Mouse (Mus musculus) mouse embryonic stem cell (cell line): ENCODE data around the gene 9630041A04Rik.

ENCODE experiments used
- in situ Hi-C, 2 experiments: fragments of 300-500 bp; cut with MboI; formaldehyde crosslinking; loops; 1 replicate in 1 of 2; 3 replicates in 1 of 2; pipeline ENCODE4 v1.14.3; 2019 to 2020; ENCODE audit warnings: low sequenced_read_pairs in 2 of 2, low pct_unique_long_range_greater_than_20kb in 1 of 2, mixed read lengths in 1 of 2; ENCODE audit not compliant: unreplicated experiment in 1 of 2

9630041A04Rik gene

DNA sequence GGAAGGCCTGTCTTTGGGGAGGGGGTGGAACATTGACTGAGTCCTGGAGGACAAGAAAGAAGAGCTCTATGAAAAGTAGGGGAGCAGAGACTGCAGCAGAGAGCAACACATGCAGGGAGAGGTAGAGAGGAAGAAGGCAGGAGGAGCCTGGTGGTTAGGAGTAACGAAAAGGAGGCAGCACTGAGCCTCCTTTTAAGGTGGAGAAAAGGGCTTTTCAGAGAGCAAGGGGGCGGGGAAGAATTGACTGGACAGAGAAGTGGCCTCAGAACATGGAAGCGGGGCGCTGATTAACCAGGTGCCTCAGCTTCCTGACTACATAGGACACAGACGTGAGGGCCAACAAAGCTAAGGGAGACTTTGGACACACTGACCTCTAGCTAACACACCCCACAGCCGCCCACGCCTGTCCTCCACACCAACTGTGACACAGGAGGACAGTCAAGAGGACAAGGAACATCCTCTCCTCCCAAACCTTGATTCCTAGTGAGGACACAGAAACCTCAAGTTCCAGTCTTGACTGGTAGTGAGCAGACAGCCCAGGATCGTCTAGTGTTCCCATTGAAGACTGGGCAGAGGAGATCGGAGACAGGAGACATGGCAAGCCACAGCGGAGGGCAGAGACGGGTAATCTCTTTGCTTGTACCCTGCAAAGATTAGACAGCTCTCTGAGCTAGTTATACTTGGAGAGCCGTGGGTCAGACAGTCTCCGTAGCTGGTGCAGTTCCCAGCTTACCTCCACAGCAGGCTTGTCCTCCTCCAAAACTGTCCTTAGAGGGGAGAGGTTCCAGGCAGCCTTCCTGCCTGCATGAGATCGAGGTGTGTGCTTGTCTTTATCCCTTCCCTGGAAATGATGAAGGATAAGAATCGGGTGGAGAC, at the start of gene 9630041A04Rik:
9630041A04Rik (plus strand) TSS at position 246 of the 876 bp plus-strand sequence.
- in situ Hi-C loops: no loop called here

DNA sequence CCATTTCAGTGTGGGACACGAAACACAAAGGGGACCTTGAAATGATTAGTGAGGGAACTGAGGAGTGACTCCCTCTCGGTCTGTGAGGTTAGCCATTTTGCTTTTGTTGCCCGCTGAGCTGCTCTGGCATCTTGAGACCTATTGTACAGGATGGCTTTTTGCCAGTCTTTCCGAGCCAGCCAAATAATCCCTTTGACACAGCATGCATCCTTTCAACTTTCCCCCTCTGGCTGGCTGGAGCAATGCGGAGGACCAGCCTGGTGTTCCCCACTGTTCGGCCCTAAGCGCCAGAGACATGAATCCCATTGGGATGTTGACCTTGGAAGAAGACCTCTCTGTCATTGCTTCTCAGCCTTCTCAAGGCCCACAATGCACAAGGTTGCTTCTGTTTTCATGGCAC, 37.7 kb upstream of the 9630041A04Rik start:
- in situ Hi-C loops: no loop called here

- in situ Hi-C loops: no loop called here
These were observed 36.0 kb upstream of the 9630041A04Rik start for GRCm38 (mm10) chr9:101825626-101826025.

DNA sequence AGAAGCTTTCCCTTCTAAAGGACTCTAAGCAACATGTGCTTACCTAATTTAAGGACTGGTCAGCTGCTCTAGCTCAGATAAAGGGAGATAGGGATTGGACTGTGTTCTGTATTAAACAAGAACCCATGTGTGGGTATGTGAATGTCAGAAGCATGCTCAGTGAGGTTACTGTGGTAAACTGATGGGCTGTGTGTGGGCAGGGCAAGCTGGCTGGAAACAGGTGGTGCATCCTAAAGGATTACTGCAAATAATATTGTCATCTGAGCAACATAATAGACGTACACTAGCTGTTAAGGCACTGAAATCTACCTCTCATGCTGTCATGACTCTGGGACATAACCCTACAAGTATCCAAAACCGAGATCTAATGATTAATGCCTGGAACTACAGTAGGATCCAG, 28.0 kb upstream of the 9630041A04Rik start:
- in situ Hi-C loops: no loop called here

- in situ Hi-C loops: no loop called here
These were observed 20.5 kb upstream of the 9630041A04Rik start for GRCm38 (mm10) chr9:101841101-101841500.

GRCm38 (mm10) chr9:101843893-101844292, 17.7 kb upstream of the 9630041A04Rik start:
- in situ Hi-C loops: no loop called here

DNA sequence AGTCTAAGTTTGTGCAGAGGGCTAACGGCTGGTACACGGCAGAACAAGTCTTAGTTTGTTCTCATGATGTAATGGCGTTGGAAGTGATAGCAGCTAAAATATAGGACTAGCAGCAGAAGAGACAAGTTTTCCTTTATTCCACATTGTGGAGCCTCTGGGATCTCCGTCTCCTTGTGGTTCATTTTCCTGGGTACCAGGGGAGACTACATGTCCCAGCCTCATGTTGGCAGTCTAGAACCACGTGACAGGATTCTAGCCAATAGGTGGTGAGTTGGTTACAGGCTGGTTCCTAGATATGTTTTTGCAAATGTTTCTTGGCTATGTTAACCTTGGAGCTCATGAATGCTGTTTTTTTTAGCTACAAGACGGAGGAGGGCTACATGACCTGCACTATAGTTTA, 15.9 kb upstream of the 9630041A04Rik start:
- in situ Hi-C loops: no loop called here

- in situ Hi-C loops: no loop called here
These were observed 932 bp downstream of the 9630041A04Rik start for GRCm38 (mm10) chr9:101862481-101863065.

DNA sequence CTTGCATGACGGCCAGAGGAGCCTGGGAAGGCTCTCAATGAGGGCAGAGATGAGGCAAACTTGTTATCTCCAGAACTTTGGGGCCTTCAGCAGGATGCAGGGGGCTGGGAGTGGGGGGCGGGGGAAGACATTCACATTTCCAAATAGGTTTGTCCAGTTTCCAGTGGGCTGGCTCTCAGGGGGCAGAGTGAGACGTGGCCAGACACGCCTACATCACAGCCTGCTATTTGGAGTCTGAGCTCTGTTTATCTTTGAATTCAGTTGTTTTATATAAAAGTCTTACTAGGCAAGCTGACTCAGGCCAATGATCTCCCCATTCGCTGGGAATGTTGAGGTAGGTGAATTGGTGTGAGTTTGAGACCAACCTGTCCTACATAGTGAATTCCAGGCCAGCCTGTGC, 1.5 kb downstream of the 9630041A04Rik start:
- in situ Hi-C loops: no loop called here

DNA sequence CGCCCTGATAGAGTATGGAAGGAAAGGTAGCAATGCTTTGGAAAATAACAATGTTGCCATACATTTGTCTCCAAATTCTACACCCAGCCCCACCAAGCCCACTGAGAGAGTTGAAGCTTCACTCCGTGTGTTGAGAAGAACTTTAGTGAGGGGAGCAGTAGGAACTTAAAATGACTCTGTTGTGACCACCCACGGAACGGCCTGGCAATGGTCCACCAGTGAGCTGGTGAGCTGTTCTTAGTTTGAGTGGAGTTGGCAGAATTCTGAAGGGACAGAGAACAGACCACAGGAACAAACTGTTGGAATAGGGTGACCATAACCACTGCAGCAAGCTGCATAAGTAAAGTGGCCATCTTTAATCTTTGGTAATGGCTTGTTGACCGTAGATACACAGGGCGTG, 7.0 kb downstream of the 9630041A04Rik start:
- in situ Hi-C loops: no loop called here

- in situ Hi-C loops: no loop called here
These were observed 8.4 kb downstream of the 9630041A04Rik start for GRCm38 (mm10) chr9:101870034-101870433.

DNA sequence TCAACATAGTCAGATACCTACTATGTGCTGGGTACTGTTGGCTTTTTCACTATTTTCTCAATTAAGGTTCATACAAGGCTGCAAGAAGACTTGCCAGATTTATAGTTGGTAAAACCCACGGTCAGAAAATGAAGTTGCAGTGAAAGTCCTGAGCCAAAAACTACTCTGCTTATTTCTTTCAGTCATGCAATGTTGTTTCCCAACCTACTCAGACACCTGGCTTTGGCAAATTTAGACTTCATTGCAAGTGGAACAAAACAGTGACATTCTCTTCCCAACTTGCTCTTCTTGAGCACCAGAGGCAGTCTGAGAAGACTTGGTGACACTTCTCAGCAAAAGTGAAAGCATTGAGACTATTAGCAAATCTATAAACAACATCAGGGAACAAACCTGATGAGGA, 13.7 kb downstream of the 9630041A04Rik start:
- in situ Hi-C loops: no loop called here

DNA sequence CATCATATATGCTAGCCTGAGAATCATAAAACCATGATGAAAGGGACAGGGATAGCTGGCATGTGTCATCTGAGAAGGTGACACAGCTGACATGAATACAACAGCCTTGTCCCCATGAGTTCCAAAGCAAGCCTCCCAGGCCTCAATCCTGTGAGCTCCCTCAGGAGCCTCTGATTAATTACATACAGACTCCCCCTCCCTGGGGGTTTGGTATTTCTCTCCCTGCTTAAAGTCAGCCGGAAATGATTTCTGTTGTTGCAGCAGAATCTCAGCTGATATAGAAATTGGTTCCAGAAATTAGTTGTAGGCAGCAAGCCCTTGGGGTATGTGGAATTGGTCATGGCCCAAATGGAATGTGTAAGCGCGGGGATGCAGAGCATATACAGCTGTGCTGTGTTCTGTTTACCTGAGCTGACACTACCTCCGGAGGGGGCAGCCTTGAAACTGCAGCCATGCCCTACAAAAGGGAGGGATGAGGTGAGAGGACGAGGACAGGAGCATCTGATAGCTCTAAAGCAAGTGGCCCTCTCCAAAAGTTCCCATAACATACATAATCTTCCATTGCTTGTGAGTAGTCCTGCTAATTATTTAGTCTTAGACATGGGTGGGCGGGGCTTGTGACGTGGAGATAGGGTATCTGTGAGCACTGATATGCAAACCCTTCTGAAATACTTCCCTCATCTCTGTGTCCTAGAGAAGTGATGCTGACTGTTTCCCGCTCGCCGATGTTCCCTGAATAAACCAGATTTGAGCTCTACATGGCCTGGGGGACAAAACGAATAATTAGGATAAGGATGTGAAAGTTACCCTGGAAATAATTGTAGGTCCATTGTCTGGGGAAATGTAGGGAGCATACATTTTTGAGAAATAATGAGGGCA, 15.7 kb downstream of the 9630041A04Rik start:
- in situ Hi-C loops: no loop called here

DNA sequence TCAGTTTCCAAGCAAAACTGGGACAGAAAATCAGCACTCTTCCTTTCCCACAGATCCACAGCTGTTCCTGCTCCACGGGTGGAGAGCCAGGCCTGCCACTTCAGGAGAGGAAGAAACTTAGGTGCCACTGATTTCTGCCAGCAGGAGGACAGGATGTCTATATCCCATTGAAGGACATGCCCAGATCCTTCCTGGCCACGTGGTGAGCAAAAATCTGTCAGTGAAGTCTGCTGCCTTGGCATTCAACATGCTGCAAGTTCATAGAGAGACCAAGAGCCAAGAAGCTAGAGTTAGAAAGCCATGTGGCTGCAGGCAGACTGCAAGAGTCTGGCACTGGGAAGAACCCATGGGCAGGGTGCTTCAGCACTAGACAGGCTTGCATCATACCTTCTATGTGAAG, 21.7 kb downstream of the 9630041A04Rik start:
- in situ Hi-C loops: no loop called here

- in situ Hi-C loops: no loop called here
These were observed 36.2 kb downstream of the 9630041A04Rik start for GRCm38 (mm10) chr9:101897851-101898250.

DNA sequence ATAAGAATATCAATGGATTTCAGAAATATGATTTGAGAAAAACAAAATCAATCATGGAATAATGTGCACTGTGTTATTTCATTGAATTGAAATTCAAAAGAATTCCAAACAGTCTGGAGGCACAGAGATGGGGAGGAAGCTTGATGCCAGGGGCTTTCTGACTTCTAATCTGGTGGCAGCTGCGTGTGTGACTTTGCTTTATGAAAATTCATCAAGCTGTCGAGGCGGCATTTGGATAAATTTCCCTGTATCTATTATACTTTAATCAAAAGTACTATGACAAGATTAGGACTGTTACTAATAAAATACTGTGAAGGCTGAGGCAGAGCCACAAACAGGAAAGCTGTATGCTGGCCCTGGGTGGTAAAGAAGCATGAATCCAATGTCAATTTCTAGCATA, 41.8 kb downstream of the 9630041A04Rik start:
- in situ Hi-C loops: no loop called here

DNA sequence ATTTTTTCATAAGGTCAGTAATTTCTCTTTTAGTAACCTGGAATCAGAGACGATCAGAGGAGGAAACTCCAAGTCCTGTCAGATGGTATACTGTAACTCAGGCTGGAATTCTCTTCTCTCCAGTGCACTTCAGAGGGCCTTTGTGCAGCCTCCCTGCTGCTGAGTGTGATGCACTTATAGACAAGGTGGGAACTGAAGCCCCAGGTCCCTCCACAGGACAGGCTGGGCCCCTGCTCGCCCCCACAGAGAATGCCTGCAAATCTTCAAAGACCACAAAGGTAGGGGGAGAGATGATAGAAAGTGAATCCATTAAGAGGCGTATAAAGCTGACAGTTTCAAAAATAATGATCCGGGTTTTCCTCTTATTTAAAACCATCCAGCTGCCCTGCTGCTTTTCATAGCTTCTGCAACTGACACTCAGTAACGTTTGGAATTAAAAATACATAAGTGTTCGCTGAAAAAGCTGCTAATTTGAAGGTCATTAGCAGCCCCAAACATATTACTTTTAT, 46.2 kb downstream of the 9630041A04Rik start:
- in situ Hi-C loops: no loop called here

GRCm38 (mm10) chr9:101908849-101909248, 47.2 kb downstream of the 9630041A04Rik start:
- in situ Hi-C loops: no loop called here

- in situ Hi-C loops: no loop called here
These were observed 47.9 kb downstream of the 9630041A04Rik start for GRCm38 (mm10) chr9:101909491-101909890.
